Mouse (Mus musculus) cortical plate, adult 2 months (tissue): ENCODE results near the gene B430306N03Rik.

Experiments used
- CTCF ChIP-seq: fragments of 200-500 bp; IDR thresholded peaks from 2 replicates; pipeline ENCODE4 v1.5.1; 2011; ENCODE audit warnings: mild to moderate bottlenecking, control low read depth, low read length; ENCODE audit not compliant: insufficient read depth; ENCODE audit errors: extremely low read depth
- POLR2A ChIP-seq: fragments of 200-500 bp; IDR thresholded peaks from 2 replicates; pipeline ENCODE4 v1.6.1; 2011; ENCODE audit warnings: mild to moderate bottlenecking, low read length, control low read depth; ENCODE audit not compliant: insufficient read depth; ENCODE audit errors: extremely low read depth

GRCm38 (mm10) chr17:48336857-48337256 lies 20.9 kb downstream of the B430306N03Rik start:
- no peak for TF ChIP-seq POLR2A
- TF ChIP-seq CTCF = peak; percentile 89
